Mouse (Mus musculus): ENCODE results near the gene Dthd1. TPM values are rescaled to one million over a fixed set of nuclear protein-coding genes. Genes with fewer than 3 reads are reported as not detected.

Gene Dthd1
- total and polyA plus RNA-seq, 2 experiments from 2014 or later, result 0.57 TPM; not detected in 1

DNA sequence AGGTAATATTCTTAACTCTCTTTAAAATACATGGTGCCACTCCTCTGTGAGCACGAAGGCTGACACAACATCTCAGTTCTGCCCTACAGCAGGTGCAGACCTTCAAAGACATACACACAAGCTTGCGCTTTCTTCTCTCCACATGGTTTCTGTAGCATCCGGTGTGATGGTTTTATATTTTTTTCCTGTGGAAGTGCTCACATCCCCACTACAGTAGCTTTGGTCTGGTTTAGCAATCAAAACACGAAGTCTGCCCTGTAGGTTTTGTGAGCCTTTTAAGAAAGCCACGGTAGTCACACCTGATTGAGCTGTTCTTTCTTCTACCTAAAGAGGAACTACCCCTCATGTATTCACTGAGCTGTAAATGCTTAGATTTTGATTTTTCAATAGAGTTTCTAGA is 34.9 kb upstream of the Dthd1 start:
- no peaks in the 10 kb centered on the region for H3K36me3 ChIP-seq (ENCODE audit: insufficient read depth)
- 74% methylated on average over 5 of the region's 5 CpGs for WGBS
- no peak overlapping the region for H3K4me3 ChIP-seq (ENCODE audit: low read depth, low read length)
- H3K9ac ChIP-seq, result no peak overlapping the region
- no peaks in the 10 kb centered on the region for H3K27me3 ChIP-seq (ENCODE audit: insufficient read depth, low read length)
- H3K4me2 ChIP-seq (ENCODE audit: low read depth), result no peak overlapping the region
- TF ChIP-seq CTCF (IDR thresholded peaks at IDR 0.05; ENCODE audit: low read depth), result no peak
- no peaks in the 10 kb centered on the region for H3K9me3 ChIP-seq (ENCODE audit: low read length)
- DNase-seq (no peak), ATAC-seq (no peak)
- no peak overlapping the region for H3K27ac ChIP-seq (ENCODE audit: low read depth, low read length)
- H3K4me1 ChIP-seq (ENCODE audit: insufficient read depth), result no peaks in the 10 kb centered on the region

DNA sequence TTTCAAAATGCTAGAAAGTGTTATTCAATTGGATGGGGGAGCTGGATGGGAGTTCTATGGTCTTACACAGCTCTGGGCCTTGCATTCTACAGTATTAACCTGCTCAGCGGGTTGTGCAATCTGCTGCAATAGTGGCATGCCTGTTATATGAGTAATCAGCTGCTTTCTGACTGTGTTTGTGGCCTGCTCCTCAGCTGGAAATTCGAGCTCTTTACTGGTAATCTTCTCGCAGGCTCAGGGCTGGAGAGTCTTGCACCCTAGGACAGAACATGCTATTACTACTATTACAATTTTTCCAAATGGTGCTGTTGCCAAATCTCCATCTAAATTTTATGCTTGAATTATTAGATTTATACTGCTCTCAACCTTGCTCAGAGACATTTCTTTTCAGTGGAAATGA is 26.8 kb upstream of the Dthd1 start:
- H3K4me1 ChIP-seq (ENCODE audit: insufficient read depth), result no peaks in the 10 kb centered on the region
- H3K4me3 ChIP-seq (ENCODE audit: low read depth, low read length), result no peak overlapping the region
- DNase-seq (no peak), ATAC-seq (no peak)
- no peak overlapping the region for H3K9ac ChIP-seq
- no peak overlapping the region for H3K27ac ChIP-seq (ENCODE audit: low read depth, low read length)
- H3K9me3 ChIP-seq (ENCODE audit: low read length), result no peaks in the 10 kb centered on the region
- WGBS, result 93% methylated on average over 3 of the region's 3 CpGs
- no peaks in the 10 kb centered on the region for H3K36me3 ChIP-seq (ENCODE audit: insufficient read depth)
- no peaks in the 10 kb centered on the region for H3K27me3 ChIP-seq (ENCODE audit: insufficient read depth, low read length)
- TF ChIP-seq CTCF (IDR thresholded peaks at IDR 0.05; ENCODE audit: low read depth), result no peak
- no peak overlapping the region for H3K4me2 ChIP-seq (ENCODE audit: low read depth)

DNA sequence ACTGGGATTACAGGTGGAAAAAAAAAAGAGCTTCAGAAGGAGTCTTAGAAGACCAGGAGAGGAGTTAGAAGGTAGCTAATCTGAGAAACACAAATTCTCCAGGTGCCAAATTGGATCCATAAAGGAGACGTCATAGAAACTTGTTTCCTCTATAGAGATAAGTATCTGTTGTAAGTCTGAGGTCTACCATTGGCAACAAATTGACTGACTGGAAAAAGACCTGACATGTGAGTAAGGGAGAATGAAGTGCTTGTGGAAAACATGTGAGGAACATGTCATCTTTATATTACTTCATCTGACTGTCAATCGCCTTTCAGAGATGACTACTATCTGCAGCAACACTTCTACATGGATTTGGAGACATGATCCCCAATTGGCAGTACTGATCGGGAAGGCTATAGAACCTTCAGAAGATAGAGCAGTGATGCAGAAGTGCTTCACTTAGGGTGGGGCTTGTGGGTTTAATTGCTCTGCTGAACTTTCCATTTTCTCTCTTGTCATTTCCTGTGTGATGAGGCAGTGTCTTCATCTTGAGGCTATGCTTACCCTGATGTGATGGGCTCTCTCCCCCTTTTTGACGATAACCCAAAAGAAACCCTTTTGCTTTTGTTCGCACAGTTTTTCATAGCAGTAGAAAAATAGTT is 22.6 kb upstream of the Dthd1 start:
- no peak for ATAC-seq
- Histone ChIP-seq H3K4me3 (ENCODE audit: low read depth, low read length) (no peak overlapping the region), H3K27me3 (ENCODE audit: insufficient read depth, low read length) (no peaks in the 10 kb centered on the region), H3K4me2 (ENCODE audit: low read depth) (no peak overlapping the region), H3K27ac (ENCODE audit: low read depth, low read length) (no peak overlapping the region), H3K9ac (no peak overlapping the region), H3K9me3 (ENCODE audit: low read length) (no peaks in the 10 kb centered on the region), H3K36me3 (ENCODE audit: insufficient read depth) (no peaks in the 10 kb centered on the region), H3K4me1 (ENCODE audit: insufficient read depth) (no peaks in the 10 kb centered on the region)
- no peak for TF ChIP-seq CTCF (IDR thresholded peaks at IDR 0.05; ENCODE audit: low read depth)
- 95% methylated on average over 5 of the region's 5 CpGs for WGBS
- DNase-seq, result no peak

DNA sequence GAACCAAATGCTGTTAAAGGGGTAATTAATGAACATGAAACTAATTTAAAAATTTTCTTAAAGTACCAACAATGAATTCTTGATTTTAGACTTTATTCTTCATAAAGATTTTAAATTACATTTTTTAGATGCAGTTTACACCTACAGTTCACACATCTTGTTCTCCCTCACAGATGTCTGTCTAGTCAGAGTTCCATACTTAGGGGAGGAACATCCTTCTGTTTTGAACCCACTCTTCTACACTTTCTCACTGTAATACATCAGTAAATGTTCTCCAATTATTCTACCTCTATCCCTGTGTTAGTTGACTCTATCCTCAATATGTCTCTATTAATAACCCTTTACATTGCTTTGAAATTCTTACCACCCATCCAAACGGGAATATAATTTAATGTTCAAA is 20.8 kb upstream of the Dthd1 start:
- no peak overlapping the region for H3K27ac ChIP-seq (ENCODE audit: low read depth, low read length)
- no peaks in the 10 kb centered on the region for H3K4me1 ChIP-seq (ENCODE audit: insufficient read depth)
- H3K9me3 ChIP-seq (ENCODE audit: low read length), result no peaks in the 10 kb centered on the region
- 95% methylated on average over 1 of the region's 1 CpGs for WGBS
- no peak overlapping the region for H3K9ac ChIP-seq
- no peak overlapping the region for H3K4me3 ChIP-seq (ENCODE audit: low read depth, low read length)
- no peak for ATAC-seq
- H3K27me3 ChIP-seq (ENCODE audit: insufficient read depth, low read length), result no peaks in the 10 kb centered on the region
- no peak for DNase-seq
- no peak for TF ChIP-seq CTCF (IDR thresholded peaks at IDR 0.05; ENCODE audit: low read depth)
- no peak overlapping the region for H3K4me2 ChIP-seq (ENCODE audit: low read depth)
- no peaks in the 10 kb centered on the region for H3K36me3 ChIP-seq (ENCODE audit: insufficient read depth)

DNA sequence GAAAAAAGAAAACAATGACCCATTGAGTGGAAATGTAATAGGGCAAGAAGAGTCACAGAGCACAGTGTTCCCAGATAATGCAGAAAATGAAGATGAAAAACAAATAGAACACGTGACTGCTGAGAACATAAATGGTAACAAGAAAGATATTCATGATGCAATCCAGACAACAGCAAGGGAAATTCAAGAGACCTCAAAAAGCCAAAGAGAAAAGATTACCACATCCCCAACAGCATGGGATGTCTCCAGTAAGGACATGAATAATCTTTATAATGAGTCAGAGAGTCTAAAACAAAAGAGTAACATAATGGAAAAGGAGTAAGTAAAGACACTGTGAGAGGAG is 420 bp downstream of the Dthd1 start:
- DNase-seq, result no peak
- TF ChIP-seq CTCF (IDR thresholded peaks at IDR 0.05; ENCODE audit: low read depth), result no peak
- H3K4me1 ChIP-seq (ENCODE audit: insufficient read depth), result 0 out of 2 replicates have a peak, but pooled peaks cover 2% of the 10 kb centered on the region
- H3K4me3 ChIP-seq (ENCODE audit: low read depth, low read length), result no peak overlapping the region
- no peak overlapping the region for H3K9ac ChIP-seq
- no peaks in the 10 kb centered on the region for H3K9me3 ChIP-seq (ENCODE audit: low read length)
- H3K4me2 ChIP-seq (ENCODE audit: low read depth), result no peak overlapping the region
- WGBS, result 50% methylated on average over 1 of the region's 1 CpGs
- H3K27ac ChIP-seq (ENCODE audit: low read depth, low read length), result peak overlapping the region; percentile 45
- H3K27me3 ChIP-seq (ENCODE audit: insufficient read depth, low read length), result no peaks in the 10 kb centered on the region
- ATAC-seq, result peak; percentile 44; the same call in 1 of the 2 replicates
- no peaks in the 10 kb centered on the region for H3K36me3 ChIP-seq (ENCODE audit: insufficient read depth)

DNA sequence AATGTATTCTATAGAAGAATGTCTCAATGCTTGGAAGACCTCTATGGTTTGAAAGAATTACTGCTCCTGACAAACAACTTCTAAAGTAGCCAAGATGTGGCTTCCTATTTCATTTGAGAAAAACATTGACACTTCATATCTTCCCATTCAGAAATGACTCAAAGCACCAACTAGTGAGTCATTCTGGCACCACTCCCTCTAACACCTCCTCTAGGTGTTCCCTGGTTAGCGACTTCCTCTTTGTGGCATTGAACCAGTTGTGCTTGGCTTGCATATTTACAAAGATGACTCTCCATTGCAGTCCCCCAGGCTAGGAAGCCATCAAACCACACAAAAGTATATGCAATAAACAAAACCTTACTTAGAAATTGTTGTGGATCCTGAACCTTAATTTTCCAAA is 2.1 kb downstream of the Dthd1 start:
- 0 out of 2 replicates have a peak, but pooled peaks cover 2% of the 10 kb centered on the region for H3K4me1 ChIP-seq (ENCODE audit: insufficient read depth)
- 73% methylated on average over 1 of the region's 1 CpGs for WGBS
- TF ChIP-seq CTCF (IDR thresholded peaks at IDR 0.05; ENCODE audit: low read depth), result no peak
- no peak overlapping the region for H3K4me2 ChIP-seq (ENCODE audit: low read depth)
- no peaks in the 10 kb centered on the region for H3K9me3 ChIP-seq (ENCODE audit: low read length)
- no peak overlapping the region for H3K9ac ChIP-seq
- H3K36me3 ChIP-seq (ENCODE audit: insufficient read depth), result no peaks in the 10 kb centered on the region
- H3K4me3 ChIP-seq (ENCODE audit: low read depth, low read length), result no peak overlapping the region
- ATAC-seq (no peak), DNase-seq (no peak)
- H3K27me3 ChIP-seq (ENCODE audit: insufficient read depth, low read length), result no peaks in the 10 kb centered on the region
- H3K27ac ChIP-seq (ENCODE audit: low read depth, low read length), result no peak overlapping the region

DNA sequence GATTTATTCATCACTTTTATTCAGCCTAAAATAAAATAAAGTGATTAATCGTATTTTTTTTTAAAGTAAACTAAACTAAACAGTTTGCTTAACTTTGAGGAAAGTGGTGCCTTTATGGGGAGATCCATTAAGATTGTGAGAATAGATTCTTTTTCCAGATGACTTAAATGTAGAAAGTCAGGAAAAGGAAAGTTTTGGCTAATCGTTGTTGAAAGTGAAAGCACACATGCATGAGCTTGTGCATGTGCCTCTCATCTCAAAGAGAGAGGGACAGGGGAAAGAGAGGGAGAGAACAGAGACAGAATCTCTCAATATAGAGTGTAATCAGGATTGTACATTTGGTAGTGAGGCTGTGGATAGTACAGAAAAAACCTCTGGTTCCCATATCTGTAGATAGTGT is 5.9 kb downstream of the Dthd1 start:
- H3K4me2 ChIP-seq (ENCODE audit: low read depth), result no peak overlapping the region
- H3K9ac ChIP-seq, result no peak overlapping the region
- no peaks in the 10 kb centered on the region for H3K4me1 ChIP-seq (ENCODE audit: insufficient read depth)
- H3K9me3 ChIP-seq (ENCODE audit: low read length), result no peaks in the 10 kb centered on the region
- 82% methylated on average over 2 of the region's 2 CpGs for WGBS
- no peak overlapping the region for H3K4me3 ChIP-seq (ENCODE audit: low read depth, low read length)
- no peak for DNase-seq
- no peak for TF ChIP-seq CTCF (IDR thresholded peaks at IDR 0.05; ENCODE audit: low read depth)
- H3K27ac ChIP-seq (ENCODE audit: low read depth, low read length), result no peak overlapping the region
- H3K36me3 ChIP-seq (ENCODE audit: insufficient read depth), result no peaks in the 10 kb centered on the region
- no peaks in the 10 kb centered on the region for H3K27me3 ChIP-seq (ENCODE audit: insufficient read depth, low read length)
- no peak for ATAC-seq
